Mouse (Mus musculus) layer of hippocampus, postnatal 14 days (tissue): ENCODE data around the gene Pabpc6. TPM values are rescaled to one million over a fixed set of nuclear protein-coding genes. Genes with fewer than 3 reads are reported as not detected.

Experiments used
- total RNA-seq, 2 experiments: library from RNA; stranded (reverse); gene quantifications; 2 replicates each; pipeline ENCODE4 v1.2.3; 2021

Gene Pabpc6
- total RNA-seq, 2 experiments from 2014 or later = not detected

Other genes with a start within 250 kb of the Pabpc6 start
- not detected for gene Gm17728, start 247.7 kb downstream of the Pabpc6 start, total RNA-seq